Mouse (Mus musculus) hindbrain, postnatal 0 days (tissue): ENCODE measurements around the gene Fgfr2. TPM values are rescaled to one million over a fixed set of nuclear protein-coding genes. Genes with fewer than 3 reads are reported as not detected.

Experiments
- ATAC-seq: fragments of 200-750 bp; cut with Nextera tagmentation; 2 replicates; pipeline ENCODE4 v1.8.0; 2017; ENCODE audit warnings: mild to moderate bottlenecking, moderate TSS enrichment, moderate library complexity
- DNase-seq: peaks from one replicate; pipeline ENCODE4 v3.0.0-alpha.2; 2015; ENCODE audit warnings: low spot score
- H3K27ac ChIP-seq: fragments of 300-500 bp; sonication (generic); 2 replicates; pipeline ENCODE4 v1.5.1; 2014; ENCODE audit warnings: mild to moderate bottlenecking
- H3K27me3 ChIP-seq: fragments of 300-500 bp; sonication (generic); 2 replicates; pipeline ENCODE4 v1.6.1; 2014; ENCODE audit warnings: low read length, mixed read lengths; ENCODE audit not compliant: insufficient read depth
- H3K36me3 ChIP-seq: fragments of 300-500 bp; sonication (generic); 2 replicates; pipeline ENCODE4 v1.6.1; 2014; ENCODE audit warnings: low read length, mixed read lengths; ENCODE audit not compliant: insufficient read depth
- H3K4me1 ChIP-seq: fragments of 300-500 bp; sonication (generic); 2 replicates; pipeline ENCODE4 v1.6.1; 2014; ENCODE audit warnings: antibody characterized with exemption, low read length, mixed read lengths; ENCODE audit not compliant: insufficient read depth
- H3K4me2 ChIP-seq: fragments of 300-500 bp; sonication (generic); 2 replicates; pipeline ENCODE4 v1.6.1; 2014; ENCODE audit warnings: low read depth, mild to moderate bottlenecking, low read length, moderate library complexity, mixed read lengths
- H3K4me3 ChIP-seq: fragments of 300-500 bp; sonication (generic); 2 replicates; pipeline ENCODE4 v1.5.1; 2014; ENCODE audit warnings: low read length
- H3K9ac ChIP-seq: fragments of 300-500 bp; sonication (generic); replicated peaks from 2 replicates; pipeline ENCODE4 v1.6.1; 2014; ENCODE audit warnings: mild to moderate bottlenecking, low read length, moderate library complexity, mixed read lengths
- H3K9me3 ChIP-seq: fragments of 300-500 bp; sonication (generic); 2 replicates; pipeline ENCODE4 v1.6.1; 2016; ENCODE audit warnings: low read length, mixed read lengths
- CTCF ChIP-seq: IDR thresholded peaks from 2 replicates; pipeline ENCODE4 v1.5.1; 2016; ENCODE audit warnings: antibody characterized with exemption, control low read depth, low read depth
- WGBS: fragments of 180-500 bp; shearing (Covaris S2); extraction: QIAGEN DNeasy Blood & Tissue Kit; methylation state at CpG from one replicate; pipeline ENCODE4 v1.1.7; 2014; 5-methylcytosine and 5-hydroxymethylcytosine counted together
- polyA plus RNA-seq: library from polyadenylated mRNA; unstranded; fragments of >200 nt; fragmentation: Nextera tagmentation; extraction: Ambion mirVana; gene quantifications from 2 replicates; pipeline ENCODE4 v1.2.1, GENCODE M21; 2015
- total RNA-seq: library from RNA; depleted of rRNA; stranded (reverse); fragments of >200 nt; gene quantifications from 2 replicates; pipeline ENCODE4 v1.2.3, GENCODE M21; 2014

Fgfr2 gene
- total and polyA plus RNA-seq, 2 experiments from 2014 or later, result 17.3 to 49.0 TPM

DNA sequence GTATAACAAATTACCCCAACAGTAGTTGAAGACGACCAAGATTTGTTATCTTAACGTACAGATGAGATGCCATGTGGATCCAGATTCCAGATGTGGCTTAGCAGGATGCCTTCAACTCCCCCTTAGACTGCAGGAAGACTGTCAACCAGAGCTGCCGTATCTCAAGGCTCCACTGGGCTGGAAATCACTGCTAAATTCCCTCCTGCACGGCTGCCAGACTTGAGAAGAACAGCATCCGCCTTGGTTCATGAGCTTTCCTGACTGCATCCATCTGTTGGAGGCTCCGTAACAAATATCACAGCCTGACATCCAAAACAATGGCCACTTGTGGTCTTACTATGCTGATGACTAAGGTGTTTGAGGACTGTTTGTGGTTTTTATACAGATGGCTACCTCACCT lies 635.8 kb downstream of the Fgfr2 start:
- H3K9ac ChIP-seq, result no peak overlapping the region
- ATAC-seq (no peak), DNase-seq (no peak)
- H3K4me2 ChIP-seq, result no peak overlapping the region
- H3K27ac ChIP-seq, result no peak overlapping the region
- no peaks in the 10 kb centered on the region for H3K9me3 ChIP-seq
- no peaks in the 10 kb centered on the region for H3K27me3 ChIP-seq
- WGBS, result 45% methylated on average over 6 of the region's 6 CpGs
- TF ChIP-seq CTCF, result no peak
- H3K4me1 ChIP-seq, result no peaks in the 10 kb centered on the region
- H3K36me3 ChIP-seq, result no peaks in the 10 kb centered on the region
- H3K4me3 ChIP-seq, result no peak overlapping the region

DNA sequence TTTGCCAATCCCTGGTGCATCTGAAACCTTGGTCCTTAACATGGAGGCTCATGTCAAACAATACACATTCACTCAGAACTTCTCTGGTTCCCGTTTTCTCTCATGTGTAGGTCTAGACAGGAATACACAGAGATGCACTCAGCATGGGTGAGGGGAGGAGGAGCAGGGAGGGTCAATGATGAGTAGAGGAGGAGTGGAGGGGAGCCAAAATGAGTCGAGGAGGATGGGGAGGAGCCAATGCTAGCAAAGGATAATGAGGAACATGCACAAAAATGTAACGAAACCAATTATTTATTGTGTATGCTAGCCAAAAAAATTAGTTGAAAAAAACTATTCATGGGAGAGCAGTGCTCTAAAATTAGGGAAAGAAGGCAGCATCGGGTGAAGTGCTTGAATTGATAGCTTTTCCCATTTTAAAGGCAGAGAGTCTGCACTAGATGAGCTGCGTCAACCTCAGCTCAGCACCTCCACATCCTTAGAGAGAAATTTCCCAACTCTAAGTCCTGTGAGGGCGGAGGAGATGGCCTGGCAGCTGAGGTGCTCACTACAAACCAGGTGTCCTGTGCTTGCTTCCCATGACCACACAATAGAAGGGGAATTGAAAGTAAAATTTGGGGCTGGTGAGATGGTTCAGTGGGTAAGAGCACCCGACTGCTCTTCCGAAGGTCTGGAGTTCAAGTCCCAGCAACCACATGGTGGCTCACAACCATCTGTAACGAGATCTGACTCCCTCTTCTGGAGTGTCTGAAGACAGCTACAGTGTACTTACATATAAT lies 636.6 kb downstream of the Fgfr2 start:
- Histone ChIP-seq H3K9me3 (no peaks in the 10 kb centered on the region), H3K9ac (no peak overlapping the region), H3K27ac (no peak overlapping the region), H3K36me3 (no peaks in the 10 kb centered on the region), H3K4me1 (no peaks in the 10 kb centered on the region), H3K27me3 (no peaks in the 10 kb centered on the region), H3K4me3 (no peak overlapping the region), H3K4me2 (no peak overlapping the region)
- TF ChIP-seq CTCF, result no peak
- no peak for ATAC-seq
- no peak for DNase-seq
- 82% methylated on average over 9 of the region's 9 CpGs for WGBS

DNA sequence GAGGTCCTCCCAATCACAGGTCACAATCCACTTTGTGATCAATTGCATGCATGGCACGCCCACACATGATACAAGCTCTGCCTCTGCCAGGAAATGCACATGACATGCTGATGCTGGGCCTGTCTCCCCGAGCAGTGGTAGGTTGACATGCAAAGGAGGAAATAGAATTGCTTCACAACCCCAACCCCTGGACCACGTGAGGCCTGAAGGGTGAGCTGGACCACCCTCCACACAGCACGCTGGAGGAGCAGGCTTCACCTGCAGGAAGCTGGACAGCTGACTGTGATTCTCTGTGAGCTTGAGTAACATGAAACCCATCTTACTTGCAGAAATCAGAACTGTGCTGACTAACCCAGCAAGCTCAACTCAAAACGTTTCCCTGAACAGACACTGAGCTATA lies 638.7 kb downstream of the Fgfr2 start:
- Histone ChIP-seq H3K4me3 (no peak overlapping the region), H3K36me3 (no peaks in the 10 kb centered on the region), H3K4me2 (no peak overlapping the region), H3K9me3 (no peaks in the 10 kb centered on the region), H3K27me3 (no peaks in the 10 kb centered on the region), H3K9ac (no peak overlapping the region), H3K27ac (no peak overlapping the region), H3K4me1 (no peaks in the 10 kb centered on the region)
- WGBS, result 76% methylated on average over 5 of the region's 5 CpGs
- ATAC-seq, result no peak
- no peak for TF ChIP-seq CTCF
- DNase-seq, result no peak

DNA sequence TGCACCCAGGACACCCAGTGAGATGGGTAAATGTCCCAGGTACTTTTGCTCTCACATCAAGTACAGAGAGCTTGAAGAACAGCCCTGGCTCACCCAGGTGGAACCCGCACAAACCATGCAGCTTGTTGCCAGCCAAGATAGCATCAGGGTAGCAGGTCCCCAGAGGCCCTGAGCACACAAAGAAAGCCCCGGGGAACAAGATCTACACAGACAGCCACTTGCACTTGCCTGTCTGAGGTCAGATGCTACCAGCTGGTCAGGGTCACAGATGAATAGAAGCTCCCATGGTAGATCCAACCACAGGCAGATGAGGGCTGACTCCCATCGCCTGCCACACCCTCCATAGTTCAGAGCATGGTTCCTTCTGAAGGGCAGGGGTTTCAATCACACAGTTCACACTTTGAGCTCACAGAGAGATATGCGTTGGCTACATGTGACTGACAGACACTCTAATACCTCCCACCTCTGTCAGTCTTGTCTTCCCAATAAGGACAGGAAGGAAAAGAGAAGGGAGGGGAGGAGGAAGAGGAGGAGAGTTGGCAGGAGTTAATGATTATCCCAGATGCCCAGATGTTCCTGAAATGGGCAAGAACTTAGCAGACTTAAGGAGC lies 642.3 kb downstream of the Fgfr2 start:
- no peak overlapping the region for H3K4me2 ChIP-seq

DNA sequence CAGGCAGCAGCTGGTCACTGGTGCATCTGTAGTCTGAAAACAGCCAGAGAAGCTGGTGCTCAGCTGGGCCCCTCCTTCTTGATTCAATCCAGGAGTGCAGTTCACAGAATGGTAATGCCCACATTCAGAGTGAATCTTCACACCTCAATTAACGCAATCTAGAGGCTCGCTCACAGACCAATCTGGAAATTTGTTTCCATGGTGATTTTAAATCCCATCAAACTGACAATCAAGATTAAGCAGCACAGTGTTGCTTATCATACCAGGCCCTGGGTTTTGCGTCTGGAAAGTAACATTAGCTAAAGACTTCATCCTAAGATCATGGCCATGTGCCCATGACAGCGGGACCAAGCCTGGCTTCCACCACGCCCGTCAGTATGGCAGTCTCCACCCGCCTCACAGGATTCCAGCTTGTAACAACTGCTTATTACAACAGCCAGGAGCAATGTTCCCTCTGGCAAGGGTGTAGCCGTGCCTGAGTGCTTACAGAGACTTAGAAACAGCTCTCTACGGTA lies 644.8 kb downstream of the Fgfr2 start:
- DNase-seq, result peak; percentile 62
- Histone ChIP-seq H3K27ac (peak overlapping the region; percentile 66; the same call in 1 of the 2 replicates), H3K4me1 (0 out of 2 replicates have a peak, but pooled peaks cover 4% of the 10 kb centered on the region), H3K36me3 (no peaks in the 10 kb centered on the region), H3K27me3 (no peaks in the 10 kb centered on the region), H3K9ac (no peak overlapping the region), H3K4me2 (no peak overlapping the region), H3K4me3 (no peak overlapping the region), H3K9me3 (no peaks in the 10 kb centered on the region)
- peak; percentile 71 for ATAC-seq
- TF ChIP-seq CTCF, result no peak
- 50% methylated on average over 9 of the region's 9 CpGs for WGBS

More for the DNA sequence above, 642.3 kb downstream of the Fgfr2 start:
- Histone ChIP-seq H3K27me3 (no peaks in the 10 kb centered on the region), H3K9ac (no peak overlapping the region), H3K4me1 (0 out of 2 replicates have a peak, but pooled peaks cover 4% of the 10 kb centered on the region), H3K9me3 (no peaks in the 10 kb centered on the region), H3K27ac (no peak overlapping the region), H3K36me3 (no peaks in the 10 kb centered on the region), H3K4me3 (no peak overlapping the region)
- 60% methylated on average over 4 of the region's 4 CpGs for WGBS
- ATAC-seq (no peak), DNase-seq (no peak)
- no peak for TF ChIP-seq CTCF

DNA sequence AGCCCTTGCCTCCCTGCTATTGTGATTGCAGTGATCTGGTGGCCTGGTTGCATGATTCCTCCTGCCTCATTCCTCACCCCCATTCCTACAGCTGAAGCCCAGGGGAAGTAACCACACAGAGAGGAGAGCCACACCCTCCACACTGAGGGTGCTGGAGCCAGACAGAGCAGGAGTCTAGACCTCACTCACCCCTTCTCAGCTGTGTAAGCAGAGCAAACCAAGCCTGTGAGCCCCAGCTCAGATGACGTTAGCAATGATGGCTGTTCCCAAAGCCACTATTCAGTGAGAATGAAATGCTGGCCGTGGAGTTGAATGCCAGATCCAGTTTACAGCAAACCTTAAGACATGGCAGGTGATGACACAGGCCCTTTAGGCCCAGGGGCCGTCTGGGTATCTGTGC lies 645.4 kb downstream of the Fgfr2 start:
- no peak overlapping the region for H3K4me2 ChIP-seq
- no peak for TF ChIP-seq CTCF
- no peak overlapping the region for H3K4me3 ChIP-seq
- H3K4me1 ChIP-seq, result 0 out of 2 replicates have a peak, but pooled peaks cover 4% of the 10 kb centered on the region
- H3K9me3 ChIP-seq, result no peaks in the 10 kb centered on the region
- H3K27me3 ChIP-seq, result no peaks in the 10 kb centered on the region
- no peak; the same call in 1 of the 2 replicates for ATAC-seq
- no peak overlapping the region for H3K9ac ChIP-seq
- no peaks in the 10 kb centered on the region for H3K36me3 ChIP-seq
- peak; percentile 22 for DNase-seq
- H3K27ac ChIP-seq, result peak overlapping the region; percentile 27; the same call in 1 of the 2 replicates
- WGBS, result 58% methylated on average over 3 of the region's 3 CpGs
